Mouse (Mus musculus) liver, embryonic 18 days (tissue): ENCODE results near the gene Clstn3. TPM values are rescaled to one million over a fixed set of nuclear protein-coding genes. Genes with fewer than 3 reads are reported as not detected.

Source experiments
- polyA plus RNA-seq: library from polyadenylated mRNA; depleted of rRNA; stranded (reverse); fragments of >200 nt; gene quantifications from 2 replicates; pipeline ENCODE4 v1.2.3, GENCODE M21; 2012; rRNA removed

Clstn3 gene
- 3.7 and 3.8 TPM in 2 replicates for polyA plus RNA-seq

GRCm38 (mm10) chr6:124464305-124465271 lies at the start of gene Clstn3:
TSS of gene Clstn3 (minus strand) at chr6:124464794.

GRCm38 (mm10) chr6:124512355-124512836 lies 47.8 kb upstream of the Clstn3 start, which contains the start of gene C1ra:
TSS of gene C1ra (plus strand) at chr6:124512405.

GRCm38 (mm10) chr6:124492842-124493561 lies 28.4 kb upstream of the Clstn3 start, which contains the start of gene C1rl:
TSS of gene C1rl (plus strand) at chr6:124493113.

GRCm38 (mm10) chr6:124414927-124415325 lies 49.7 kb downstream of the Clstn3 start, which contains the start of gene Pex5:
TSS of gene Pex5 (minus strand) at chr6:124415067.

Other genes with a start within 250 kb of the Clstn3 start
- not detected in 2 replicates for gene Vmn2r27, start 232.9 kb downstream of the Clstn3 start, polyA plus RNA-seq
- 0.46 and 0.49 TPM in 2 replicates for gene Cd163, start 160.1 kb downstream of the Clstn3 start, polyA plus RNA-seq
- 20.7 and 22.3 TPM in 2 replicates for gene Pex5, start 49.7 kb downstream of the Clstn3 start, polyA plus RNA-seq
- 14.3 and 16.2 TPM in 2 replicates for gene C1rl, start 28.3 kb upstream of the Clstn3 start, polyA plus RNA-seq
- 29.2 and 33.8 TPM in 2 replicates for gene C1ra, start 47.6 kb upstream of the Clstn3 start, polyA plus RNA-seq
- 152 and 156 TPM in 2 replicates for gene C1s1, start 77.6 kb upstream of the Clstn3 start, polyA plus RNA-seq
- gene C1rb, start 105.5 kb upstream of the Clstn3 start, polyA plus RNA-seq, result not detected in 2 replicates
- gene C1s2, start 171.3 kb upstream of the Clstn3 start, polyA plus RNA-seq, result 0.01 TPM in 1 of 2 replicates, not detected in the other
- 144 and 183 TPM in 2 replicates for gene Lpcat3, start 198.2 kb upstream of the Clstn3 start, polyA plus RNA-seq
- 72.1 and 82.3 TPM in 2 replicates for gene Emg1, start 247.4 kb upstream of the Clstn3 start, polyA plus RNA-seq
- 119 and 130 TPM in 2 replicates for gene Phb2, start 247.5 kb upstream of the Clstn3 start, polyA plus RNA-seq